17 mouse cellular contexts compared by ENCODE assay signal in genomic region chr5:149837379-149837778, GRCm38 (mm10).
"Had no signal": no experiment of that assay in that cellular context is flagged by ENCODE, and none has a peak within 500 bp of the region (broad histone marks: within the 10 kb centered on the region; RNA-seq: fewer than 3 reads in every experiment).

No protein-coding gene starts in this region.

- H3K36me3 ChIP-seq: midbrain, embryonic 10.5 days; midbrain, embryonic 12.5 days; neural tube, embryonic 12.5 days; stomach, embryonic 15.5 days had no signal

- DNase-seq: lung, adult 18-20 months; lung, embryonic 14.5 days; lung, postnatal 10 days; lung, postnatal 4 days; midbrain, embryonic 14.5 days; right cerebral cortex, postnatal 14 days; thymus, adult 2 months; thymus, postnatal 14 days; thymus, postnatal 36 days had no signal

- H3K4me1 ChIP-seq: midbrain, embryonic 10.5 days; midbrain, embryonic 12.5 days; neural tube, embryonic 12.5 days; stomach, embryonic 15.5 days had no signal

- H3K4me2 ChIP-seq: lung, embryonic 14.5 days; midbrain, embryonic 12.5 days; neural tube, embryonic 12.5 days; stomach, embryonic 15.5 days had no signal

- ATAC-seq: midbrain, embryonic 16.5 days had no signal

- H3K27me3 ChIP-seq: midbrain, embryonic 12.5 days; neural tube, embryonic 12.5 days; stomach, embryonic 15.5 days had no signal

- H3K9me3 ChIP-seq: midbrain, embryonic 10.5 days; midbrain, embryonic 12.5 days; neural tube, embryonic 12.5 days; stomach, embryonic 15.5 days had no signal

- H3K4me3 ChIP-seq: midbrain, embryonic 10.5 days; midbrain, embryonic 12.5 days; myocyte; neural tube, embryonic 12.5 days; stomach, embryonic 15.5 days had no signal

- H3K27ac ChIP-seq: liver, embryonic 14.5 days; midbrain, embryonic 10.5 days; midbrain, embryonic 12.5 days; neural tube, embryonic 12.5 days; stomach, embryonic 15.5 days; stomach, postnatal 0 days had no signal

- H3K9ac ChIP-seq: liver, embryonic 14.5 days; lung, embryonic 14.5 days; midbrain, embryonic 12.5 days; neural tube, embryonic 12.5 days; stomach, embryonic 15.5 days had no signal
